Mouse (Mus musculus) forebrain, embryonic 14.5 days (tissue): ENCODE results near the gene Cxcr1. TPM values are rescaled to one million over a fixed set of nuclear protein-coding genes. Genes with fewer than 3 reads are reported as not detected.

Source experiments
- ATAC-seq: fragments of 200-750 bp; cut with Nextera tagmentation; 2 replicates; pipeline ENCODE4 v1.8.0; 2017; ENCODE audit warnings: mild to moderate bottlenecking, moderate library complexity
- DNase-seq: peaks from one replicate; pipeline ENCODE4 v3.0.0-alpha.2; 2015; ENCODE audit warnings: low spot score
- H3K27ac ChIP-seq: fragments of 300-500 bp; sonication (generic); 2 replicates; pipeline ENCODE4 v1.5.1; 2014; ENCODE audit warnings: low read depth, mild to moderate bottlenecking, control low read depth, low read length, moderate library complexity
- H3K27me3 ChIP-seq: fragments of 300-500 bp; sonication (generic); replicated peaks from 2 replicates; pipeline ENCODE4 v1.6.1; 2014; ENCODE audit warnings: low read length, control low read depth, mixed read lengths; ENCODE audit not compliant: control insufficient read depth, insufficient read depth
- H3K36me3 ChIP-seq: fragments of 300-500 bp; sonication (generic); 2 replicates; pipeline ENCODE4 v1.6.1; 2014; ENCODE audit warnings: low read length, control low read depth; ENCODE audit not compliant: control insufficient read depth, insufficient read depth
- H3K4me1 ChIP-seq: fragments of 300-500 bp; sonication (generic); 2 replicates; pipeline ENCODE4 v1.6.1; 2014; ENCODE audit warnings: antibody characterized with exemption, low read length, control low read depth; ENCODE audit not compliant: control insufficient read depth, insufficient read depth
- H3K4me2 ChIP-seq: fragments of 300-500 bp; sonication (generic); 2 replicates; pipeline ENCODE4 v1.6.1; 2014; ENCODE audit warnings: mild to moderate bottlenecking, control low read depth, low read length
- H3K4me3 ChIP-seq: fragments of 300-500 bp; sonication (generic); 2 replicates; pipeline ENCODE4 v1.5.1; 2014; ENCODE audit warnings: low read depth, low read length, control low read depth
- H3K9ac ChIP-seq: fragments of 300-500 bp; sonication (generic); 2 replicates; pipeline ENCODE4 v1.6.1; 2014; ENCODE audit warnings: mild to moderate bottlenecking, low read length, control low read depth, moderate library complexity
- H3K9me3 ChIP-seq: fragments of 300-500 bp; sonication (generic); replicated peaks from 2 replicates; pipeline ENCODE4 v1.6.1; 2016; ENCODE audit warnings: low read length, control low read depth, mixed read lengths; ENCODE audit not compliant: control insufficient read depth
- WGBS: fragments of 180-500 bp; shearing (Covaris S2); extraction: QIAGEN DNeasy Blood & Tissue Kit; methylation state at CpG from one replicate; pipeline ENCODE4 v1.1.7; 2014; 5-methylcytosine and 5-hydroxymethylcytosine counted together
- polyA plus RNA-seq: library from polyadenylated mRNA; unstranded; fragments of >200 nt; fragmentation: Nextera tagmentation; extraction: Ambion mirVana; gene quantifications from 2 replicates; pipeline ENCODE4 v1.2.1, GENCODE M21; 2014

Gene Cxcr1
- polyA plus RNA-seq, 1 experiment from 2014 or later: not detected

DNA sequence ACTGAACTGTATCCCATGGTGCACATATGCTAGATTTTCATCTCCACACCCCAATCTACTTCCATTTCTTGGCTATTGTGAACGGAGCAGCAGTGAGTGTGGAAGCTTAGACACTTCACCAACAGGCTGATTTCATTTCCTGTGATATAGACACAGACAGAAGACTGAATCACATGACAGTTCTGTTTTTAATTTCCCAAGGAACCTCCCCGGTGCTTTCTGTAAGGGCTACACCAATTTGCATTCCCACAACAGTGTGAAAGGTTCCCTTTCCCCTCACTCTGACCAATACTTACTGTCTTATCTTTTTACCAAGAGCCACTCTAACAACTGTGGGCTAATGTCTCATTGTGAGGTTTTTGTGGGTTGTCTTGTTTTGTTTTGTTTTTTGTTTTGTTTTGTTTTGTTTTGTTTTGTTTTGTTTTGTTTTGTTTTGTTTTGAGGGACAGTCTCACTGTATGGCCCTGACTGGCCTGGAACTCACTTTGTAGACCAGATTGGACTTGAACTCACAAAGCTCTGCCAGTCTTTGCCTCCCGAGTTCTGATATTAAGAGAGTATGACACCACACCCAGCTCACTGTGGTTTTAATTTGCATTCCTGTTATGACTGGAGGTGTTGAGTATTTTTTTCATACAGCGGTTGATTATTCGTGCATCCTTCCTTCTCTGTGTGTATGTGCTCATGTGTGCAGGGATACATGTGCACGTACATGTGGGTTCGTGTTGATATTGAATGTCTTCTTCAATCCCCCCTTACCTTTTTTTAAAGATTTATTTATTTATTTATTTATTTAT, 6.8 kb upstream of the Cxcr1 start:
- no peak for DNase-seq
- no peak overlapping the region for H3K27ac ChIP-seq
- H3K27me3 ChIP-seq: no peaks in the 10 kb centered on the region
- no peak overlapping the region for H3K4me2 ChIP-seq
- ATAC-seq: no peak
- no peaks in the 10 kb centered on the region for H3K4me1 ChIP-seq
- H3K9me3 ChIP-seq: no peaks in the 10 kb centered on the region
- H3K36me3 ChIP-seq: no peaks in the 10 kb centered on the region
- H3K9ac ChIP-seq: no peak overlapping the region
- WGBS: 83% methylated on average over 7 of the region's 7 CpGs
- no peak overlapping the region for H3K4me3 ChIP-seq

- Histone ChIP-seq H3K27ac (no peak overlapping the region), H3K4me1 (no peaks in the 10 kb centered on the region), H3K4me2 (no peak overlapping the region), H3K36me3 (no peaks in the 10 kb centered on the region), H3K4me3 (no peak overlapping the region), H3K9ac (no peak overlapping the region), H3K27me3 (no peaks in the 10 kb centered on the region), H3K9me3 (no peaks in the 10 kb centered on the region)
- ATAC-seq (no peak), DNase-seq (peak; percentile 52)
- WGBS: 63% methylated on average over 8 of the region's 8 CpGs
These were observed 4.6 kb upstream of the Cxcr1 start for GRCm38 (mm10) chr1:74199046-74199445.

DNA sequence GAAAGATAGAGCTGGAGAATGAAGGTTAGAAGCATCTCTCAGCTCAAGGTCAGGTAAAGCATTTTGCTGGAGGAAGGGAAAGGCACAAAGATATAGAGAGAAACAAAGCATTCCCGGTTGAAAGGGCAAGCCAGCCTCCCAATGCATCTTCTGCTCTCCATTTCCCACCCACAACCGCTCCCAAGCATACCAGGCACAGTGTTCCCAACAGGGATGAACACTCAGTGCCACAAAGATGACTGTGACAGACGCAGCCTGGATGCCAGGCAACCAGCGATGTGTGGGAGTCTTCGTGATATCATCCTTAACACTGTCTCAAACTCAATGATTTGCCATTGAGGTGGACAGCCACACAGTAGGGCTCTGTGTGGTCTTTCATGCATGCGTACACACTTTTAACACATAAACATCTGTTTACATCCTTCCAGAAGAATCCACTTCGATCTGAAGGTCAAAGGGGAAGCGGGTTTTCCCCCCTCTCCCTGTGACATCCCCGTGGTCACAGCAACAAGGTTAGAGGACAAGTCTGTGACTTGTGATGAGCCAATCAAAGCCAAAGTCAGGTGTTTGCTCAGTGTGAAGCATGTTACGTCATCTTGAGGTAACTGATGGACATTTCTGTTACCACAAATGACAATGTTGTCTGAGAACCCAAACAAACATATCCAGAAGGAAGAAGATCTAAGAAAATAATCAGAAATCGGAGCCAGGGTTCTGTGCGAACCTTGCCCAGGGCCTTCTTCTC, 3.5 kb upstream of the Cxcr1 start:
- DNase-seq (no peak), ATAC-seq (no peak)
- H3K9me3 ChIP-seq: no peaks in the 10 kb centered on the region
- no peaks in the 10 kb centered on the region for H3K36me3 ChIP-seq
- H3K4me2 ChIP-seq: no peak overlapping the region
- H3K27ac ChIP-seq: no peak overlapping the region
- 82% methylated on average over 12 of the region's 12 CpGs for WGBS
- no peaks in the 10 kb centered on the region for H3K27me3 ChIP-seq
- no peaks in the 10 kb centered on the region for H3K4me1 ChIP-seq
- no peak overlapping the region for H3K4me3 ChIP-seq
- no peak overlapping the region for H3K9ac ChIP-seq

DNA sequence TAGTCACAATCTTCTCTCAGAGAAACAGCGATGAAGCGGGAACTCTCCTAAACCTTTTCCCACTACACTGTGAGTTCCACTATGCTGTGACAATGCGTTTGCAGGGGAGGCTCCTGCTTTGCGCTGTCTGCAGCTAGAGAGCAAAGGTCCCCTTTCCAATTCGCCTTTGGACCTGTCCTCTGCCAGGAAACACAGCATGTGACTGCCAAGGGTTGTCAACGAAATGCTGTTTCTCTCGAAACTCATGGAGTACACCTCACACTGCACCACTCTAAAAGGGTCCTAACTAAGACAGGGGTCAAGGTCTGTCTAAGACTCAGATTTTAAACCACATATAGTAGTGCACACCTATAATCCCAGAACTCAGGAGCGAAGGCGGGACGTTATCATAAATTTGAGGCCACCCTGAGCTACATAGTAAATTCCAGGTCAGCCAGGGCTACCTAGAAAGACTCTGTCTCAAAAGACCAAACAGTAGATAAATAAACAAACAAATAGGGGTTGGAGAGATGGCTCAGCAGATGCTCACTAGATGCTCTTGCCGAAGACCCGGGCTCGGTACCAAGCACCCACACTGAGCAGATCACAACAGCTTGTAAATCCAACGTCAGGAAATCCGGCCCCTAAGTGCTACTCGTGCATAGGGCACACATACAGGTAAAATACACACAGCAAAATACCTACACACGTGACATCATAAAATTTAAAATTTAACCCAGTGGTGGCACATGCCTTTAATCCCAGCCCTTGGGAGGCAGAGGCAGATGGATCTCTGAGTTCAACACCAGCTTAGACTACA, 2.4 kb upstream of the Cxcr1 start:
- H3K4me1 ChIP-seq: no peaks in the 10 kb centered on the region
- no peak overlapping the region for H3K9ac ChIP-seq
- H3K36me3 ChIP-seq: no peaks in the 10 kb centered on the region
- no peak overlapping the region for H3K4me2 ChIP-seq
- DNase-seq: no peak
- H3K27me3 ChIP-seq: no peaks in the 10 kb centered on the region
- H3K4me3 ChIP-seq: no peak overlapping the region
- no peaks in the 10 kb centered on the region for H3K9me3 ChIP-seq
- no peak overlapping the region for H3K27ac ChIP-seq
- 84% methylated on average over 17 of the region's 17 CpGs for WGBS
- ATAC-seq: no peak

GRCm38 (mm10) chr1:74195961-74196360, 1.5 kb upstream of the Cxcr1 start:
- Histone ChIP-seq H3K36me3 (no peaks in the 10 kb centered on the region), H3K9me3 (no peaks in the 10 kb centered on the region), H3K27ac (no peak overlapping the region), H3K4me2 (no peak overlapping the region), H3K9ac (no peak overlapping the region), H3K4me3 (no peak overlapping the region), H3K27me3 (no peaks in the 10 kb centered on the region), H3K4me1 (no peaks in the 10 kb centered on the region)
- 54% methylated on average over 7 of the region's 7 CpGs for WGBS
- DNase-seq (peak; percentile 31), ATAC-seq (no peak)

DNA sequence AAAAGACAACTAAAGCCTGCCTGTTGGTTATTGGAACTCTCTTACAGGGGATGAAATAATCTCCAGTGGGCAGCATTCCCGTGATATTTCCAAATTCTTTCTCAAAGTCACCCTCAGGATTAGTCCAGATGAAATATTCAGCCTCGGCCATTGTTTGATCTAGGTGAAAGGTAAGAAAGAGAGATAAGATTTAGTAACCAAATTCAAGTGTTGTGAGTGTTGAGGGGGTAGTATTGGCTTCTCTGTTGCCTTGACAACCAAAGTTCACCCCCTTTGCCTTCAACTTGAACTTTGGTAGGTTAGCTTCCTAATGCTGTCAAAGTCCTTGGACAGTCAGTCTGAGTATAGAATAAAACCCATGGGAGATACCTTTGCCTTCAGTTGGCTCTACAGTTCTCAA, 1.7 kb downstream of the Cxcr1 start:
- no peak overlapping the region for H3K27ac ChIP-seq
- H3K4me3 ChIP-seq: no peak overlapping the region
- H3K4me2 ChIP-seq: no peak overlapping the region
- H3K4me1 ChIP-seq: no peaks in the 10 kb centered on the region
- no peak for DNase-seq
- H3K9me3 ChIP-seq: no peaks in the 10 kb centered on the region
- no peak overlapping the region for H3K9ac ChIP-seq
- H3K36me3 ChIP-seq: no peaks in the 10 kb centered on the region
- WGBS: 81% methylated on average over 2 of the region's 2 CpGs
- no peaks in the 10 kb centered on the region for H3K27me3 ChIP-seq
- no peak for ATAC-seq

- H3K36me3 ChIP-seq: no peaks in the 10 kb centered on the region
- no peak overlapping the region for H3K27ac ChIP-seq
- no peak for ATAC-seq
- H3K4me1 ChIP-seq: no peaks in the 10 kb centered on the region
- H3K9ac ChIP-seq: no peak overlapping the region
- H3K4me2 ChIP-seq: no peak overlapping the region
- H3K27me3 ChIP-seq: no peaks in the 10 kb centered on the region
- 93% methylated on average over 7 of the region's 7 CpGs for WGBS
- DNase-seq: no peak
- no peak overlapping the region for H3K4me3 ChIP-seq
- no peaks in the 10 kb centered on the region for H3K9me3 ChIP-seq
These were observed 4.0 kb downstream of the Cxcr1 start for GRCm38 (mm10) chr1:74190471-74190870.

GRCm38 (mm10) chr1:74183006-74183405, 11.4 kb downstream of the Cxcr1 start:
- Histone ChIP-seq H3K9me3 (no peaks in the 10 kb centered on the region), H3K27ac (no peak overlapping the region), H3K27me3 (no peaks in the 10 kb centered on the region), H3K36me3 (no peaks in the 10 kb centered on the region), H3K9ac (no peak overlapping the region), H3K4me2 (no peak overlapping the region), H3K4me3 (no peak overlapping the region), H3K4me1 (no peaks in the 10 kb centered on the region)
- 50% methylated on average over 2 of the region's 2 CpGs for WGBS
- DNase-seq (no peak), ATAC-seq (no peak)
